In the genomic region with DNA sequence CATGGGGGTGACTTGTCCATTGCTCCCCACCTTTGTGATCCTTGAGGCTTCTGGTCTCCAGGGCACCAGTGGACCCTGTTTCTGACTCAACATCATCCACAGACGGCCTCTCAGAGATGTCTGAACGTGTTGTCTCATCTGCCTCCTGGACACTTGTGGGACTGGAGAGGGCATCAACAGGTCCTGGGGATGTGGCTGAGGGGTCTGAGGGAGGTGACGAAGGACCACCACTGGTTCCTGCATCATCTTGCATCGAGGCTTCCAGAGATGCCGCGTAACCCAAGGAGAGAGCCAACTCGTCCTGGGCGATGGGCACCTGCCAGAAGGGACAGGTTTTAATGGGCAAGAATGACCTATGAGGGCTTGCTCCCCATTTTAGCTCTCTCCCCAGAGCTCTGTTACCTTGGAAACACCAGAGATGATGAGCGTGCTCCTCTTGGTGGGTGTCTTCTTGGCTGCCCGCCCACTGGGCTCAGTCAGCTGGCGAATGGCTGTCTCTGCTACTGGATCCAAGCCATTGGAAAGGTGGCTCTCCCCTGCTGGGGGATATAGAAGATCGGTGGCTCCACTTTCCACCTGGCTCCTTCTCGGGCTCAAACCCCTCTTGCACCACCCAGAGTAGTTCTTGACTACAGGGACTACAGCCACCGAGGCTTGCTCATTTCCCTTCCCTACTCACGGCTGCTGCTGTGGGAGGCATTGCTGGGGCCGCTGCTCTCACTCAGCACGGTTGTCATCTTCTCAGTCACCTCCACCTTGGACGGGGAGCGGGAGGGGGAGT, we compare ENCODE assay signal across 12 mouse cellular contexts. TPM values are rescaled to one million over a fixed set of nuclear protein-coding genes. Genes with fewer than 3 reads are reported as not detected.
DNase-seq lines count a peak whose midpoint lies in the region; ATAC-seq and TF ChIP-seq lines count a peak whose summit lies in the region.
"Had no signal": no experiment of that assay in that cellular context is flagged by ENCODE, and none has a peak within 500 bp of the region (broad histone marks: within the 10 kb centered on the region; RNA-seq: fewer than 3 reads in every experiment).

No protein-coding gene starts in this region.

- peak; percentile 57 for DNase-seq in hindbrain, postnatal 0 days (ENCODE audit: low spot score)
- DNase-seq in hindbrain, embryonic 14.5 days (ENCODE audit: low spot score), result no peak
- DNase-seq in layer of hippocampus, adult 11-12 months (ENCODE audit: low spot score), result peak; percentile 79
- peak; percentile 55 to 84 for DNase-seq in left cerebral cortex, adult 9 months (ENCODE audit: low spot score in 2 of 2)
- peak; percentile 78 for DNase-seq in telencephalon, adult 2 months (ENCODE audit: low read depth, low spot score)
- DNase-seq in adrenal gland, adult 18-20 months (ENCODE audit: low spot score in 2 of 2), result no peak
- no peak for DNase-seq in heart, postnatal 25 days (ENCODE audit: low spot score)
- DNase-seq: adrenal gland, adult 2 months; lung, adult 2 months; midbrain, embryonic 14.5 days had no signal

- 52% methylated on average over 19 of the region's 19 CpGs for WGBS in hindbrain, postnatal 0 days
- WGBS in hindbrain, embryonic 14.5 days, result 69% methylated on average over 19 of the region's 19 CpGs
- WGBS in neural tube, embryonic 15.5 days, result 77% methylated on average over 19 of the region's 19 CpGs

- H3K27ac ChIP-seq in hindbrain, postnatal 0 days, result no peak overlapping the region
- H3K27ac ChIP-seq in hindbrain, embryonic 14.5 days, result no peak overlapping the region
- no peak overlapping the region for H3K27ac ChIP-seq in neural tube, embryonic 15.5 days (replicated peaks)

- H3K36me3 ChIP-seq in hindbrain, postnatal 0 days (ENCODE audit: insufficient read depth, low read length), result peaks cover 29% of the 10 kb centered on the region
- peaks cover 59% of the 10 kb centered on the region for H3K36me3 ChIP-seq in hindbrain, embryonic 14.5 days (replicated peaks; ENCODE audit: control insufficient read depth, insufficient read depth)
- H3K36me3 ChIP-seq in neural tube, embryonic 15.5 days, result peaks cover 48% of the 10 kb centered on the region

- no peak overlapping the region for H3K9ac ChIP-seq in hindbrain, postnatal 0 days (replicated peaks; ENCODE audit: low read length)
- H3K9ac ChIP-seq in hindbrain, embryonic 14.5 days, result no peak overlapping the region
- no peak overlapping the region for H3K9ac ChIP-seq in neural tube, embryonic 15.5 days (replicated peaks)

- no peak overlapping the region for H3K4me2 ChIP-seq in hindbrain, postnatal 0 days (ENCODE audit: low read depth, low read length)
- H3K4me2 ChIP-seq in hindbrain, embryonic 14.5 days (replicated peaks), result no peak overlapping the region
- H3K4me2 ChIP-seq in neural tube, embryonic 15.5 days, result no peak overlapping the region

- no peak for ATAC-seq in hindbrain, postnatal 0 days
- no peak for ATAC-seq in hindbrain, embryonic 14.5 days (ENCODE audit: low FRiP score)
- ATAC-seq in neural tube, embryonic 15.5 days (ENCODE audit: low FRiP score), result no peak
- ATAC-seq: hindbrain, embryonic 16.5 days had no signal

- no peaks in the 10 kb centered on the region for H3K27me3 ChIP-seq in hindbrain, postnatal 0 days (ENCODE audit: insufficient read depth, low read length)
- no peaks in the 10 kb centered on the region for H3K27me3 ChIP-seq in hindbrain, embryonic 14.5 days (ENCODE audit: control insufficient read depth, insufficient read depth, low read length)
- no peaks in the 10 kb centered on the region for H3K27me3 ChIP-seq in neural tube, embryonic 15.5 days (replicated peaks)

- no peak overlapping the region for H3K4me3 ChIP-seq in hindbrain, postnatal 0 days (ENCODE audit: low read length)
- H3K4me3 ChIP-seq in hindbrain, embryonic 14.5 days (replicated peaks; ENCODE audit: low read length), result no peak overlapping the region
- no peak overlapping the region for H3K4me3 ChIP-seq in neural tube, embryonic 15.5 days (replicated peaks)

- peaks cover 13% of the 10 kb centered on the region for H3K4me1 ChIP-seq in hindbrain, postnatal 0 days (ENCODE audit: insufficient read depth, low read length)
- peaks cover 19% of the 10 kb centered on the region for H3K4me1 ChIP-seq in hindbrain, embryonic 14.5 days (replicated peaks; ENCODE audit: control insufficient read depth, insufficient read depth, low read length)
- peaks cover 18% of the 10 kb centered on the region for H3K4me1 ChIP-seq in neural tube, embryonic 15.5 days

- intact Hi-C loops in heart, postnatal 25 days (cut with DNase I), result no loop called here

- H3K9me3 ChIP-seq in hindbrain, postnatal 0 days (ENCODE audit: low read length), result no peaks in the 10 kb centered on the region
- no peaks in the 10 kb centered on the region for H3K9me3 ChIP-seq in hindbrain, embryonic 14.5 days (ENCODE audit: control insufficient read depth, low read length)
- H3K9me3 ChIP-seq in neural tube, embryonic 15.5 days (replicated peaks), result no peaks in the 10 kb centered on the region

- no peak for TF ChIP-seq CTCF in hindbrain, postnatal 0 days (IDR thresholded peaks at IDR 0.05; ENCODE audit: low read depth)

RNA-seq across cellular contexts. Expression of a gene that starts 6.4 kb away (rescaled TPM):
- total RNA-seq in hindbrain, postnatal 0 days (2014; rRNA removed), result 50.5 and 55.6 TPM in 2 replicates
- 19.6 and 22.8 TPM in 2 replicates for polyA plus RNA-seq in hindbrain, postnatal 0 days (2015; fragmentation: Nextera tagmentation; extraction: Ambion mirVana)
- polyA plus RNA-seq in hindbrain, embryonic 14.5 days (2014; fragmentation: Nextera tagmentation; extraction: Ambion mirVana), result 24.0 and 25.6 TPM in 2 replicates
- polyA plus RNA-seq in neural tube, embryonic 15.5 days (2015; fragmentation: Nextera tagmentation; extraction: Ambion mirVana), result 21.7 and 24.3 TPM in 2 replicates
- total RNA-seq in adrenal gland, adult 18-20 months (2021), result 10 to 100 TPM; 35.2 to 41.7 TPM
- 10 to 100 TPM; 11.7 to 13.9 TPM for total RNA-seq in heart, postnatal 25 days (2021)

RNA-seq across cellular contexts. Expression of a gene that starts 8.2 kb away (rescaled TPM):
- total RNA-seq in hindbrain, postnatal 0 days (2014; rRNA removed), result 28.4 and 38.6 TPM in 2 replicates
- 14.8 and 15.2 TPM in 2 replicates for polyA plus RNA-seq in hindbrain, postnatal 0 days (2015; fragmentation: Nextera tagmentation; extraction: Ambion mirVana)
- 17.4 and 17.9 TPM in 2 replicates for polyA plus RNA-seq in hindbrain, embryonic 14.5 days (2014; fragmentation: Nextera tagmentation; extraction: Ambion mirVana)
- 28.0 and 28.2 TPM in 2 replicates for polyA plus RNA-seq in neural tube, embryonic 15.5 days (2015; fragmentation: Nextera tagmentation; extraction: Ambion mirVana)
- 10 to 100 TPM; 18.3 to 22.6 TPM for total RNA-seq in adrenal gland, adult 18-20 months (2021)
- 10 to 100 TPM in 1 of 2 experiments, 1 to 10 TPM in 1; 7.9 to 12.7 TPM for total RNA-seq in heart, postnatal 25 days (2021)

RNA-seq across cellular contexts. Expression of a gene that starts 12.2 kb away (rescaled TPM):
- 16.4 and 24.6 TPM in 2 replicates for total RNA-seq in hindbrain, postnatal 0 days (2014; rRNA removed)
- 30.9 and 34.9 TPM in 2 replicates for polyA plus RNA-seq in hindbrain, postnatal 0 days (2015; fragmentation: Nextera tagmentation; extraction: Ambion mirVana)
- 34.6 and 36.1 TPM in 2 replicates for polyA plus RNA-seq in hindbrain, embryonic 14.5 days (2014; fragmentation: Nextera tagmentation; extraction: Ambion mirVana)
- polyA plus RNA-seq in neural tube, embryonic 15.5 days (2015; fragmentation: Nextera tagmentation; extraction: Ambion mirVana), result 30.5 and 34.0 TPM in 2 replicates
- total RNA-seq in adrenal gland, adult 18-20 months (2021), result 10 to 100 TPM; 21.7 to 30.9 TPM
- 10 to 100 TPM; 18.6 to 19.6 TPM for total RNA-seq in heart, postnatal 25 days (2021)

RNA-seq across cellular contexts. Expression of a gene that starts 20.8 kb away (rescaled TPM):
- total RNA-seq in hindbrain, postnatal 0 days (2014; rRNA removed), result 272 and 314 TPM in 2 replicates
- 123 and 136 TPM in 2 replicates for polyA plus RNA-seq in hindbrain, postnatal 0 days (2015; fragmentation: Nextera tagmentation; extraction: Ambion mirVana)
- polyA plus RNA-seq in hindbrain, embryonic 14.5 days (2014; fragmentation: Nextera tagmentation; extraction: Ambion mirVana), result 102 and 107 TPM in 2 replicates
- 108 and 149 TPM in 2 replicates for polyA plus RNA-seq in neural tube, embryonic 15.5 days (2015; fragmentation: Nextera tagmentation; extraction: Ambion mirVana)
- total RNA-seq in adrenal gland, adult 18-20 months (2021), result 10 to 100 TPM; 26.8 to 34.4 TPM
- 10 to 100 TPM; 14.6 to 15.6 TPM for total RNA-seq in heart, postnatal 25 days (2021)

RNA-seq across cellular contexts. Expression of a gene that starts 25.3 kb away (rescaled TPM):
- total RNA-seq in hindbrain, postnatal 0 days (2014; rRNA removed), result 59.1 and 69.6 TPM in 2 replicates
- polyA plus RNA-seq in hindbrain, postnatal 0 days (2015; fragmentation: Nextera tagmentation; extraction: Ambion mirVana), result 21.0 and 24.1 TPM in 2 replicates
- 21.7 and 24.4 TPM in 2 replicates for polyA plus RNA-seq in hindbrain, embryonic 14.5 days (2014; fragmentation: Nextera tagmentation; extraction: Ambion mirVana)
- 26.8 and 30.3 TPM in 2 replicates for polyA plus RNA-seq in neural tube, embryonic 15.5 days (2015; fragmentation: Nextera tagmentation; extraction: Ambion mirVana)
- 10 to 100 TPM; 16.1 to 30.7 TPM for total RNA-seq in adrenal gland, adult 18-20 months (2021)
- total RNA-seq in heart, postnatal 25 days (2021), result under 1 TPM; 0.34 to 0.42 TPM

Comparison
In these comparisons a context has a peak if more than half of its experiments do, and no peak if none do; other contexts are left out.
1. DNase-seq: peak in hindbrain, postnatal 0 days (single experiment), layer of hippocampus, adult 11-12 months (single experiment), left cerebral cortex, adult 9 months (2 of 2) and telencephalon, adult 2 months (single experiment); none in hindbrain, embryonic 14.5 days (single experiment), adrenal gland, adult 18-20 months (0 of 2) and heart, postnatal 25 days (single experiment).